Mouse (Mus musculus): ENCODE results near the gene 1500011B03Rik. TPM values are rescaled to one million over a fixed set of nuclear protein-coding genes. Genes with fewer than 3 reads are reported as not detected.
A peak's percentile ranks its signal among the peaks of the same experiment; 100 is the strongest.
"Not testable (repeated sequence)": the region's sequence is repeated elsewhere in the genome, so short reads cannot be mapped to it uniquely, and the experiment has no call there.

1500011B03Rik gene
- 223 and 253 TPM in 2 replicates for polyA plus RNA-seq (2012; rRNA removed)

DNA sequence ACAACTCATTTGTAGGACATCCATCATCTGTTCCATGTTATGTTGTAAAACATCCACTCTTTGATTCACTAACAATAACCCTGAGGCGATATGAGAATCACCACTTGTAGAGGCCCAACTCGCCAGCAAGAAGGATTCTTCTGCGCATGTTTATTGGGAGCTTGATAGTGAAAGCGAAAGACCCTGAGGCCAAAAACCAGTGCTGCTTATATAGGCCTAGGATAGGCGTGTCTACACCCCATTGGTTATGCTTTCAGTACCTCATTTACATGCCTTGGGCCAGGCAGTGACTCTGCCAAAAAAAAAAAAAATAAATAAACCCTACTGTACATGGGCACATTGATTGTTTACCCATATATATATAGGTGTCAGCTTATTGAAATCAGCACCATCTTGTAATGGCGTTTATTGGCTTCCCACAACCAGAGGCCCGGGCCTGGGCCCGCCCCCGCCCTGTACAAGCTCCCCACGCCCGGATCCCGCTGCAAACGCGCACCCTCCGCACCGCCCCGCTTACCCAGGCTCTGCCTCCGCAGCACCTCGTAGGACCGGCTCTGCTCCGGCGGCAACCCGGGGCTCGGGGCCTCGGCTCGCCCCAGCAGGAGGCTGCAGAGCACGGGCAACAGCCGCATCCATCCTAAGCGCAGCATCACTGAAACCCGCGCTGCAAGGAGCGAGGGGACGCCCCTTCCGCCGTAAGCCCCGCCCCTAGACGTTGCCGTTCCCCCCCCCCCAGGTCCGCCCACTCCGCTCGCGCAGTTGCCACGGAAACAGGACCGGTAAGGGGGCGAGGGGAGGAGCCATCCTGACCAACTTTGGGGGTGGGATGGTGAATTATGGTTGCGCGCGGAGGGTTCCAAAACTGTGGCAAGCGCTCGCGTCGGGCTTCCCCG, at the start of gene 1500011B03Rik:
Gene 1500011B03Rik (minus strand): TSS at position 673 of the 893 bp plus-strand sequence.
- DNase-seq (ENCODE audit: extremely low spot score in 1 of 2, low spot score in 1 of 2), result peak in 1 of 2 experiments; percentile 83

- no peak for DNase-seq (ENCODE audit: extremely low spot score in 1 of 2, low spot score in 1 of 2)
Measured at GRCm38 (mm10) chr5:114865279-114865678, 42.0 kb upstream of the 1500011B03Rik start.

- no peak for DNase-seq (ENCODE audit: extremely low spot score in 1 of 2, low spot score in 1 of 2)
Measured at GRCm38 (mm10) chr5:114864813-114865212, 41.5 kb upstream of the 1500011B03Rik start.

GRCm38 (mm10) chr5:114861730-114862129, 38.5 kb upstream of the 1500011B03Rik start:
- no peak for DNase-seq (ENCODE audit: extremely low spot score in 1 of 2, low spot score in 1 of 2)

GRCm38 (mm10) chr5:114859253-114859652, 36.0 kb upstream of the 1500011B03Rik start:
- DNase-seq (ENCODE audit: extremely low spot score in 1 of 2, low spot score in 1 of 2), result peak; percentile 8 to 81

- no peak for DNase-seq (ENCODE audit: extremely low spot score in 1 of 2, low spot score in 1 of 2)
Measured at GRCm38 (mm10) chr5:114858582-114858981, 35.3 kb upstream of the 1500011B03Rik start, which contains the start of gene Gm9936. Gm9936 (minus strand) TSS chr5:114858682.

DNA sequence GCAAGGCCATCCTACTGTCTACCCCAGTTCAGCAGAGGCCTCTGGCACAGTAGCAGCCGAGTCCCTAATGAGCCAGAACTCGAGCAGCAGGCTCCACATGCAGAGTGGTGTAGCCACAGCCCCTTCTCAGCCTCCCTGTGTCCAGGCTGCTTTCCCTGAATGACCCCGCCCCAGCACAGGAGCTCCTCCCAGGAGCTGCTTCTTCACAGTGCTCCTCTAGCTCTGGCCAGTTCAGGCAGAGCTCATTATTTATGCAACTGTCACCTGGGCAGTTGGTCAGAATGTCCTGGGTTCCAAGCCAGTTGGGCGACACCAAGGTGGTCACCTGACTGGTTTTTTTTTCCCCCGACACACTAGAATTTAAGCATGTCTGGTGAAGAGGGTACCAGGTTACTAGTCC, 30.1 kb upstream of the 1500011B03Rik start, which contains the start of gene 4930519G04Rik:
Gene 4930519G04Rik (plus strand): TSS at position 301 of the 400 bp plus-strand sequence.
- not testable (repeated sequence) for DNase-seq (ENCODE audit: extremely low spot score in 1 of 2, low spot score in 1 of 2)

DNA sequence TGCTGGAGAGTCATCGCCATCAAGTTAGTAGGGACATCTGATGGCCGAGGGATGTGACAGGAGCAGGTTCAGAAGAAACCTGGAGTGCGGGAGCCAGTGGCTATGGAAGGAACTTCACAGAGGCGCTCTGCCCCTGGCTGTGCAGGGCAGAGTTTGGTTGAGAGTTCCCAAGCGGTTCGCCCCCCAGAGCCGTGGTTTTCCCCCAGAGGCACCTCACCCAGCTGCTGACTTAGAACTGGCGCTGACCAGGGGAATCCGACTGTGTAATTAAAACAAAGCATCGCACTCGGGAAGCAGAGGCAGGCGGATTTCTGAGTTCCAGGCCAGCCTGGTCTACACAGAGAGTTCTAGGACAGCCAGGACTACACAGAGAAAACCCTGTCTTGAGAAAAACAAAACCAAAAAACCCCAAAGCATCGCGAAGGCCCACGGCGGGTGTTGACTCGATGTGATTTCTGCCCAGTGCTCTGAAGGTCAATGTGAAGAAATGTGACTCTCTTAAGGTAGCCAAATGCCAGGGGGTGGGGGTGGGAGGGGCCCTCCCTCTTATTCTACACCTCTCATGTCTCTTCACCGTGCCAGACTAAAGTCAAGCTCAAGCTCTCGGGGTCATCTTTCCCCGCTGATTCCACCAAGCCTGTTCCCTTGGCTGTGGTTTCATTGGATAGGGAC, 28.4 kb upstream of the 1500011B03Rik start:
- no peak for DNase-seq (ENCODE audit: extremely low spot score in 1 of 2, low spot score in 1 of 2)

DNA sequence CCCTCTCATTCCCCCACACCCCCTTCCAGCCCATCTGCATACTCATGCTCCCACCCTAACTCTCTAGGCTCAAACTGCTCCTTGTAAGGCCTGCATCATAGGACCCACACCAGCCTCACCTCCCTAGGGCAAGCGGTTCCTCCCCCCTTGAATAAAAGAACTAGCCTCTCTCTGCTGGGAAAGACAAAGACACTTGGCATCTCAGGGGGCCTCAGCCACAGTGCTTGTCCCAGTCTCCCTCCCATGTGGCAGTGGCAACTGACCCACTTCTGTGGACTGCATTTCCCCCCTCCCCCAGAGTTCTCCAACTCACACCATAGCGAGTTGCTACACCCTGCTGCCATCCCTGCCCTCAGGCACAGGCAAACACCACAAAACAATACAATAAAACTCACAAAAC, 21.1 kb upstream of the 1500011B03Rik start:
- DNase-seq (ENCODE audit: extremely low spot score in 1 of 2, low spot score in 1 of 2), result not testable (repeated sequence)

DNA sequence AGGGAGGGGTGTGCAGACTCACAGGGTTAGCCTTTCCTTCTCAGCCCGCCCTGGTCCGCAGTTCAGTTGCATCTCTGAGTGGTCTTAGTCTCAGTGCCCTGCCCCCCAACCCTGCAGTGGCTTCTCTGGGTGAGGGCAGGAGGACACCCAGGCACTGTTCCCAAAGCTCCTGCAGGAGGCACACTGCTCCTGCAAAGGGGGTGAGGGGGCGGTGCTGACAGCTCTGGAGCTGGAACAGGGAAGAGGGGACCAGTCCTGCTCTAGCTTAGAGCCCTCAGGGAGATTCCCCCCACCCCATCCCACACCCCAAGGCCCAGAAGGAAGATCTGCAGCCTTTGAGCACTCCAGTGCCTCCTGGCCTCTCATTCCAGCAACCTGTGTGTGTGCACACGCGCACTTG, 19.4 kb upstream of the 1500011B03Rik start:
- no peak for DNase-seq (ENCODE audit: extremely low spot score in 1 of 2, low spot score in 1 of 2)

- DNase-seq (ENCODE audit: extremely low spot score in 1 of 2, low spot score in 1 of 2), result not testable (repeated sequence)
Measured at GRCm38 (mm10) chr5:114842155-114842554, 18.9 kb upstream of the 1500011B03Rik start.

DNA sequence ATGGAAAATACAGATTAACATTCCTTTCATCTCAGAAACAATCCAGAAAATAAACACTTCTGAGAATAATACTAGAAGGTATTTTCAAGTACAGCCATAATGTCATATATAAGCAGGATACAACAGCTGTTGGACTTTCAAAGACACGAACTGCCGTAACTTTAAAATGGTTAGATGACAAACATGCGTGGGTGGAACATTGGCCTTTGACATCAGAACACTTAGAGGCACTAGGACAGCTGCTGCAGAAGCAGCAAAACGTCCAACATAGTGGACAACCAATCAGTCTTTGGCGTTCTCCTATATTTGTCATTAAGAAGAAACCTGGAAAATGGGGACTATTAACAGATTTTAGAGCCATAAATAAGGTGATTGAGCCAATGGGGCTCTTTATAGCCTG, 17.2 kb upstream of the 1500011B03Rik start:
- not testable (repeated sequence) for DNase-seq (ENCODE audit: extremely low spot score in 1 of 2, low spot score in 1 of 2)

DNA sequence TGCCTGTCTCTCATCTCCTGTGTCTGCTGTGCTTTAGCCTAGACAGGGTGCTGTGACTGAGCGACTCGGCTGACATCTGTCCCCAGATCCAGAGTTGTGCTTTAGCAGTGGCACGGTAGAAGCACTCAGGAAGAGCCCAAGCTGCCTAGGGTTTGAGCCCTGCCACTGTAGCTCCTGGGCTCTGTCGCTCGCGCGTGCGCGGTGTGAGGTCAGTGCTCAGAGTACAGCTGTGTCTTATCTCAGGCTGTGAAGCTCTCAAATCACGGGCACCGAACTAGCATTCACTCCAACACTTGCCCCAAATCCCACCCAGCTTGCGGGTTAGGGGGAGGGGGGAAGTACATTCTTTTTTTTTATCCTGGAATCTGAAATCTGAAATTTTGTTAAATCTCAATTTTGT, 13.6 kb upstream of the 1500011B03Rik start:
- DNase-seq (ENCODE audit: extremely low spot score in 1 of 2, low spot score in 1 of 2), result no peak

DNA sequence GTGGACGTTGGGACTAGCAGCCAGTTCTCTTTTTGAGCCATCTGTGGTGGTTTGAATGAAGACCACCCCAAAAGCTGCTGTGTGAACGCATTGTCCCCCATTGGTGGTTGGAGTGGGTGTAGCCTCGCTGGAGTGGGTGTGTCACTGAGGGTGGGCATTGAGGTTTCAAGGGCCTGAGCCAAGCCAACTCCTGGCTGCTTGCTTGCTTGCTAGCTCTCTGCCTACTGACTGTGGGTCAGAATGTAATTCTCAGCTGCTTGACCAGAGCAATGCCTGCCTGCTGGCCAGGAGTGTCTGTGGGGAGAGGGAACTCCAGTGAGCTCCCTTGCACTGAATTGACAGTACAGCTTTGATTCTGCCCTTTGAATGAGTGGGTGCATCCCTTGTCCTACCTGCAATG, 6.5 kb upstream of the 1500011B03Rik start:
- no peak for DNase-seq (ENCODE audit: extremely low spot score in 1 of 2, low spot score in 1 of 2)

DNA sequence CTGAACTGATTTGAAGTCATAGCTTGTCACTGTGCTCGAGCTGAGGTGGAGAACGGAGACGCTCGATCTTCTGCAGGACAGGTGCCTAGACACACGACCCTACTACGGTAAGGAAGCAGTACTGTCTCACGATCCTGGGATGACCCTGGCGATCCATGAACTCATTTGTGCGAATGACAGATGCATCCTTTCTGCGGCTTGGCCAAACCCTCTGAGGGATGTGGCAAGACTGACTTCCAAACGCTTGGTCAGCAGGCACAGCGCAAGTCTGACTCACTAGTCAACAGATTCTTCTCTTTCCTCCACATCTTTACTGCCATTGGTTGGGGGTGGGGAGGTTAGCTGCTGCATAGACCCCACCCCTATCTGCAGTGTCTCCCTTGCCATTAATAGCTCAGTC, 4.2 kb upstream of the 1500011B03Rik start:
- DNase-seq (ENCODE audit: extremely low spot score in 1 of 2, low spot score in 1 of 2), result no peak

- peak in 1 of 2 experiments; percentile 52 for DNase-seq (ENCODE audit: extremely low spot score in 1 of 2, low spot score in 1 of 2)
Measured at GRCm38 (mm10) chr5:114825978-114826691, 2.9 kb upstream of the 1500011B03Rik start.

- peak; percentile 41 to 75 for DNase-seq (ENCODE audit: extremely low spot score in 1 of 2, low spot score in 1 of 2)
Measured at GRCm38 (mm10) chr5:114824197-114824596, 929 bp upstream of the 1500011B03Rik start.

GRCm38 (mm10) chr5:114818124-114818523, 5.1 kb downstream of the 1500011B03Rik start:
- no peak for DNase-seq (ENCODE audit: extremely low spot score in 1 of 2, low spot score in 1 of 2)

DNA sequence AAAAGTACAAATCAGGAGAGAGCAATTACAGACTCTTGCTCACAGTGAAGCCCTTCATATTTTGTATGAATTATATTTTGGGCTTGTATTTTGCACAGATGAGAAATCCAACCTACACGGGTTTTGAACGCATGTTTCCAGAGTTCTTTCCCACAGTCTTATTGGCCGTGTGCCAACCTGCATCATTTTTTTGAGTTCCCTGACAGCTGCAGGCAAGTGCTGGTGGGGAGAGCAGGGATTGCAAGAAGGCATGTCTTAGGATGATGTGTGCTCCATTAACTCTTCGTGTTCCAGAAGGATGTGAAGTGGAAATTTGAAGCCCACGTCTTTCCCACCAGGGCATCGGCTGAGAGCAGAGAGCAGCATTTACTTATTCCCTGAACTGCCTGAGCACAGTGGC, 6.7 kb downstream of the 1500011B03Rik start:
- DNase-seq (ENCODE audit: extremely low spot score in 1 of 2, low spot score in 1 of 2), result no peak

DNA sequence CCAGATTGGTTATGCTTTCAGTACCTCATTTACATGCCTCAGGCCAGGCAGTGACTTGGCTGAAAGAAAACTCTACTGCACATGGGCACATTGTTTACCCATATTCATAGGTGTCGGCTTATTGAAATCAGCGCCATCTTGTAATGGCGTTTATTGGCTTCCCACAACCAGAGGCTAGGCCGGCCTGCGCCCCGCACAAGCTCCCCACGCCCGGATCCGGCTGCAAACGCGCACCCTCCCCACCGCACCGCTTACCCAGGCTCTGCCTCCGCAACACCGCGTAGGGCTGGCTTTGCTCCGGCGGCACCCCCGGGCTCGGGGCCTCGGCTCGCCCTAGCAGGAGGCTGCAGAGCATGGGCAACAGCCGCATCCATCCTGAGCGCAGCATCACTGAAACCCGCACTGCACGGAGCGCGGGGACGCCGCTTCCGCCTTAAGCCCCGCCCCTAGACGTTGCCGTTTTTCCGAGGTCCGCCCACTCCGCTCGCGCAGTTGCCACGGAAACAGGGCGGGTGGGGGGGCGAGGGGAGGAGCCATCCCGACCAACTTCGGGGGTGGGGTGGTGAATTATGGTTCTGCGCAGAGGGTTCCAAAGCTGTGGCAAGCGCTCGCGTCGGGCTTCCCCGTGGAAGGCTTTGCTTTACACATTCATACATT, 9.6 kb downstream of the 1500011B03Rik start:
- peak; percentile 67 to 92 for DNase-seq (ENCODE audit: extremely low spot score in 1 of 2, low spot score in 1 of 2)
